Mouse (Mus musculus): ENCODE data around the gene Ptprn2. TPM values are rescaled to one million over a fixed set of nuclear protein-coding genes. Genes with fewer than 3 reads are reported as not detected.

The Ptprn2 gene
- polyA plus RNA-seq, 1 experiment from 2014 or later, result 3.5 TPM

DNA sequence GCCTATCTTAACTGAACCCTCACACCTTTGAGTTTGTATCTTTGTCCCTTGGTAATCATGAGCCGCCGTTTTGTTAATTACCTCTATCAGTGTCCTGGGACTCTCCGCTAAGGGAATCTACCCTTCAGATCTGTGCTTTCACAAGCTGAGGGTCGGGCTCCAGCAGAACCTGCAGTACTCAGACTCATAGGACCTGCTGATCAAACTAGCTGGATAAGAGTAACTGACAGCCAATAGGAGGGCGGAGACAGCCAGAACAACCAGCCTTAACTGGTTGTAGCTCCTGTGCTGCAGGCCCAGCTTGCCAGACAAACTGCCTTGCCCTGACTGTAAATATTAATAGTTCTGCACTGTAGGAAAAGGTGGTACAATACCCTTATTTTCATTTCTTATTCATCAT, 715.1 kb downstream of the Ptprn2 start:
- H3K4me1 ChIP-seq (ENCODE audit: control insufficient read depth, insufficient read depth, low read length), result peaks cover 10% of the 10 kb centered on the region; the same call in 1 of the 2 replicates
- no peak overlapping the region for H3K4me3 ChIP-seq (replicated peaks; ENCODE audit: low read length)
- no peak overlapping the region for H3K27ac ChIP-seq (ENCODE audit: low read length)
- no peaks in the 10 kb centered on the region for H3K36me3 ChIP-seq (ENCODE audit: control insufficient read depth, insufficient read depth, low read length)
- no peak overlapping the region for H3K4me2 ChIP-seq (ENCODE audit: low read depth, low read length)
- H3K9ac ChIP-seq (ENCODE audit: low read length), result no peak overlapping the region
- 37% methylated on average over 5 of the region's 5 CpGs for WGBS
- no peaks in the 10 kb centered on the region for H3K27me3 ChIP-seq (ENCODE audit: control insufficient read depth, insufficient read depth, low read length)
- peak; percentile 73 for ATAC-seq (ENCODE audit: insufficient read depth, low FRiP score)
- H3K9me3 ChIP-seq (replicated peaks; ENCODE audit: control insufficient read depth, low read length), result no peaks in the 10 kb centered on the region

DNA sequence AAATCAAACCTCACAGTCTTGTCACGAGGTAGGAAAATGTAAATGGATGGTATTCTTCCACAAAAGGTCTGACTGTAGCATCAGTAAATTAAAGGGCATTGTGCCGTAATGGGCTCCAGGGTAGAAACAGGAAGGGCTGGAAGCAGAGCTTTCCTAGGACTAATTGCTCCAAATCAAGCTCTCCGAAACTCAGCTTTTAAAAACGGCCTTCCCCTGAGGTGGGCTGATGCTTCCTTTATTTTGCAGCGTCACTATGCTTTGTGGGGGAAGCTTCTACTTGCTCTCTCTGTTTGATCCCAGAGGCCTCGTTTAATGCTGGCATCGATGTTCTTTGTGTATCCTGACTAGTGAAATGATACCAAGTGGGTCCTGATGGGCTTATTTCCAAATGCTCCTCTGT, 718.0 kb downstream of the Ptprn2 start:
- Histone ChIP-seq H3K4me3 (replicated peaks; ENCODE audit: low read length) (no peak overlapping the region), H3K36me3 (ENCODE audit: control insufficient read depth, insufficient read depth, low read length) (no peaks in the 10 kb centered on the region), H3K27ac (ENCODE audit: low read length) (no peak overlapping the region), H3K9ac (ENCODE audit: low read length) (no peak overlapping the region), H3K4me2 (ENCODE audit: low read depth, low read length) (no peak overlapping the region), H3K9me3 (replicated peaks; ENCODE audit: control insufficient read depth, low read length) (no peaks in the 10 kb centered on the region), H3K27me3 (ENCODE audit: control insufficient read depth, insufficient read depth, low read length) (no peaks in the 10 kb centered on the region), H3K4me1 (ENCODE audit: control insufficient read depth, insufficient read depth, low read length) (peaks cover 10% of the 10 kb centered on the region; the same call in 1 of the 2 replicates)
- ATAC-seq (ENCODE audit: insufficient read depth, low FRiP score), result no peak
- WGBS, result 67% methylated on average over 7 of the region's 7 CpGs

- H3K27me3 ChIP-seq (ENCODE audit: control insufficient read depth, insufficient read depth, low read length), result no peaks in the 10 kb centered on the region
- no peak overlapping the region for H3K27ac ChIP-seq (ENCODE audit: low read length)
- H3K4me2 ChIP-seq (ENCODE audit: low read depth, low read length), result no peak overlapping the region
- H3K4me1 ChIP-seq (ENCODE audit: control insufficient read depth, insufficient read depth, low read length), result peaks cover 9% of the 10 kb centered on the region; the same call in 1 of the 2 replicates
- H3K9me3 ChIP-seq (replicated peaks; ENCODE audit: control insufficient read depth, low read length), result no peaks in the 10 kb centered on the region
- no peak for ATAC-seq (ENCODE audit: insufficient read depth, low FRiP score)
- no peak overlapping the region for H3K4me3 ChIP-seq (replicated peaks; ENCODE audit: low read length)
- no peaks in the 10 kb centered on the region for H3K36me3 ChIP-seq (ENCODE audit: control insufficient read depth, insufficient read depth, low read length)
- no peak overlapping the region for H3K9ac ChIP-seq (ENCODE audit: low read length)
Measured at GRCm38 (mm10) chr12:117204905-117205304, 719.4 kb downstream of the Ptprn2 start.

DNA sequence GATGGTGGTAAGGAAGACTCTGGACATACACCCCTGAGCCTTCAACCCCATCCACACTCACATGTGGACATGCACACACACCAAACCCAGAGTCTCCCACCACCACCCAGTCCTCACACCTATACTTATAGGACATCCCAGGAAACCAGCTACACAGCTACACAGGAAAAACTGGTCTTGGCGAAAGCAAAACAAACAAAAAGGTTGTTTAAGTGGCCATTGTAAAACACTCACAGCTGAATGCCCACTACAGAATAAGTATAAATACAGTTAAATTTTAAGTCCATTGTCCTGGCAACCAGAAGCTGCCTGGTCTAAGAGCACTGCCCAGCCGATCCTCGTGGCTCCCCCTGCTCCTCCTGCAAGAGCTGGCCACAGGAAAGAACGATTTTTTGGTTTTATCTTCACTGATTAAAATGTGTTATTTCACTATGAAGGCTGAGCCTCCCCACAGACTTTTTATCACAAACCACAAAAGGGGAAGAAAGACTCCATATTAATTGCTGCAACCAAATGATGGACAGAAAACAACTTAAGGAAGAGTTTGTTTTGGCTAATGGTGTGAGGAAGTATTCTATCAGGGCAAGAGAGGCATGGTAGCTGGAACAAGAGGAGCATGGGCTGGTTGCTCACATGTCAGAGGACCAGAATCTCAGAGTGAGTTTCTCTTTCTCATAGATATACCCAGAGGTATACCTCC, 722.1 kb downstream of the Ptprn2 start:
- no peak for ATAC-seq (ENCODE audit: insufficient read depth, low FRiP score)
- WGBS, result 54% methylated on average over 4 of the region's 4 CpGs
- no peaks in the 10 kb centered on the region for H3K27me3 ChIP-seq (ENCODE audit: control insufficient read depth, insufficient read depth, low read length)
- no peak overlapping the region for H3K4me3 ChIP-seq (replicated peaks; ENCODE audit: low read length)
- no peaks in the 10 kb centered on the region for H3K9me3 ChIP-seq (replicated peaks; ENCODE audit: control insufficient read depth, low read length)
- no peak overlapping the region for H3K9ac ChIP-seq (ENCODE audit: low read length)
- H3K36me3 ChIP-seq (ENCODE audit: control insufficient read depth, insufficient read depth, low read length), result no peaks in the 10 kb centered on the region
- H3K27ac ChIP-seq (ENCODE audit: low read length), result no peak overlapping the region
- H3K4me1 ChIP-seq (ENCODE audit: control insufficient read depth, insufficient read depth, low read length), result no peaks in the 10 kb centered on the region
- no peak overlapping the region for H3K4me2 ChIP-seq (ENCODE audit: low read depth, low read length)

GRCm38 (mm10) chr12:117210467-117210866, 724.9 kb downstream of the Ptprn2 start:
- H3K4me2 ChIP-seq (ENCODE audit: low read depth, low read length), result no peak overlapping the region
- no peaks in the 10 kb centered on the region for H3K36me3 ChIP-seq (ENCODE audit: control insufficient read depth, insufficient read depth, low read length)
- no peak for ATAC-seq (ENCODE audit: insufficient read depth, low FRiP score)
- no peaks in the 10 kb centered on the region for H3K9me3 ChIP-seq (replicated peaks; ENCODE audit: control insufficient read depth, low read length)
- no peak overlapping the region for H3K9ac ChIP-seq (ENCODE audit: low read length)
- H3K4me3 ChIP-seq (replicated peaks; ENCODE audit: low read length), result no peak overlapping the region
- no peaks in the 10 kb centered on the region for H3K27me3 ChIP-seq (ENCODE audit: control insufficient read depth, insufficient read depth, low read length)
- no peaks in the 10 kb centered on the region for H3K4me1 ChIP-seq (ENCODE audit: control insufficient read depth, insufficient read depth, low read length)
- H3K27ac ChIP-seq (ENCODE audit: low read length), result no peak overlapping the region
- WGBS, result 86% methylated on average over 4 of the region's 4 CpGs

GRCm38 (mm10) chr12:117213531-117213930, 728.0 kb downstream of the Ptprn2 start:
- Histone ChIP-seq H3K27ac (ENCODE audit: low read length) (no peak overlapping the region), H3K27me3 (ENCODE audit: control insufficient read depth, insufficient read depth, low read length) (no peaks in the 10 kb centered on the region), H3K4me1 (ENCODE audit: control insufficient read depth, insufficient read depth, low read length) (no peaks in the 10 kb centered on the region), H3K9ac (ENCODE audit: low read length) (no peak overlapping the region), H3K36me3 (ENCODE audit: control insufficient read depth, insufficient read depth, low read length) (no peaks in the 10 kb centered on the region), H3K4me3 (replicated peaks; ENCODE audit: low read length) (no peak overlapping the region), H3K9me3 (replicated peaks; ENCODE audit: control insufficient read depth, low read length) (no peaks in the 10 kb centered on the region), H3K4me2 (ENCODE audit: low read depth, low read length) (no peak overlapping the region)
- ATAC-seq (ENCODE audit: insufficient read depth, low FRiP score), result no peak
- 61% methylated on average over 1 of the region's 1 CpGs for WGBS

- Histone ChIP-seq H3K27me3 (ENCODE audit: control insufficient read depth, insufficient read depth, low read length) (no peaks in the 10 kb centered on the region), H3K9ac (ENCODE audit: low read length) (no peak overlapping the region), H3K4me2 (ENCODE audit: low read depth, low read length) (no peak overlapping the region), H3K4me3 (replicated peaks; ENCODE audit: low read length) (no peak overlapping the region), H3K36me3 (ENCODE audit: control insufficient read depth, insufficient read depth, low read length) (no peaks in the 10 kb centered on the region), H3K9me3 (replicated peaks; ENCODE audit: control insufficient read depth, low read length) (no peaks in the 10 kb centered on the region), H3K4me1 (ENCODE audit: control insufficient read depth, insufficient read depth, low read length) (no peaks in the 10 kb centered on the region), H3K27ac (ENCODE audit: low read length) (no peak overlapping the region)
- ATAC-seq (ENCODE audit: insufficient read depth, low FRiP score), result 0 out of 2 replicates have a peak, but pooled peaks have one; percentile 23
- WGBS, result 64% methylated on average over 4 of the region's 4 CpGs
Measured at GRCm38 (mm10) chr12:117214272-117214671, 728.8 kb downstream of the Ptprn2 start.

DNA sequence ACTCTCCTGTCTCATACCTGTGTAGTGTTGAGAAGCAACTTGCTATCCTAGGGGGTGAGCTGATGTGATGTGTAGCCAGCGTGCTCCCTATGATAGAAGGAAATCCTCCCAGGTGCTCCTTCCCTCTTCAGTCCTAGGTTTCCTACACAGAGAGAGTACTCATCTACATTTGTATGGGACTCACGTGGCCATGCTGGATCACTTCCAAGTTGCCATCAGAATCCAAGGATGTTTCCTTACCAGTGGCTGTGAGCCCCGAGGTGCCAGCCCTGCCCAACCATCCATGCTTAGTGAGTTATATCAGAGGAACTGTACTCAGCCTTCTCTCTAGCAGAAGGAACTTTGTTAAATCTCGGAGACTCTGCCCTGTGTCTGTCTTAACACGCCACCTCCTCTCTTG, 729.4 kb downstream of the Ptprn2 start:
- Histone ChIP-seq H3K4me2 (ENCODE audit: low read depth, low read length) (no peak overlapping the region), H3K27me3 (ENCODE audit: control insufficient read depth, insufficient read depth, low read length) (no peaks in the 10 kb centered on the region), H3K4me1 (ENCODE audit: control insufficient read depth, insufficient read depth, low read length) (no peaks in the 10 kb centered on the region), H3K9ac (ENCODE audit: low read length) (no peak overlapping the region), H3K36me3 (ENCODE audit: control insufficient read depth, insufficient read depth, low read length) (no peaks in the 10 kb centered on the region), H3K4me3 (replicated peaks; ENCODE audit: low read length) (no peak overlapping the region), H3K9me3 (replicated peaks; ENCODE audit: control insufficient read depth, low read length) (no peaks in the 10 kb centered on the region), H3K27ac (ENCODE audit: low read length) (no peak overlapping the region)
- no peak for ATAC-seq (ENCODE audit: insufficient read depth, low FRiP score)
- 79% methylated on average over 5 of the region's 5 CpGs for WGBS

GRCm38 (mm10) chr12:117221909-117222308, 736.4 kb downstream of the Ptprn2 start:
- Histone ChIP-seq H3K9me3 (replicated peaks; ENCODE audit: control insufficient read depth, low read length) (no peaks in the 10 kb centered on the region), H3K27me3 (ENCODE audit: control insufficient read depth, insufficient read depth, low read length) (no peaks in the 10 kb centered on the region), H3K4me3 (replicated peaks; ENCODE audit: low read length) (no peak overlapping the region), H3K4me2 (ENCODE audit: low read depth, low read length) (no peak overlapping the region), H3K9ac (ENCODE audit: low read length) (no peak overlapping the region), H3K27ac (ENCODE audit: low read length) (no peak overlapping the region), H3K36me3 (ENCODE audit: control insufficient read depth, insufficient read depth, low read length) (no peaks in the 10 kb centered on the region), H3K4me1 (ENCODE audit: control insufficient read depth, insufficient read depth, low read length) (no peaks in the 10 kb centered on the region)
- WGBS, result 76% methylated on average over 4 of the region's 4 CpGs
- ATAC-seq (ENCODE audit: insufficient read depth, low FRiP score), result no peak
